Mouse (Mus musculus): ENCODE data around the gene Pskh1. TPM values are rescaled to one million over a fixed set of nuclear protein-coding genes. Genes with fewer than 3 reads are reported as not detected.

The Pskh1 gene
- polyA plus RNA-seq, 1 experiment from 2014 or later = 21.4 TPM

GRCm38 (mm10) chr8:105956556-105956955, 56.3 kb downstream of the Pskh1 start:
- H3K4me1 ChIP-seq (replicated peaks; ENCODE audit: control insufficient read depth, insufficient read depth, low read length) = peaks cover 9% of the 10 kb centered on the region
- ATAC-seq (replicated peaks; ENCODE audit: low FRiP score) = no peak
- no peak overlapping the region for H3K4me2 ChIP-seq
- H3K9ac ChIP-seq (ENCODE audit: low read depth, low read length) = no peak overlapping the region
- H3K27me3 ChIP-seq (replicated peaks; ENCODE audit: control insufficient read depth, insufficient read depth, low read length) = no peaks in the 10 kb centered on the region
- no peaks in the 10 kb centered on the region for H3K9me3 ChIP-seq (ENCODE audit: control insufficient read depth, low read length)
- H3K27ac ChIP-seq (ENCODE audit: low read depth, low read length) = no peak overlapping the region
- H3K4me3 ChIP-seq (ENCODE audit: low read depth, low read length) = no peak overlapping the region
- peaks cover 26% of the 10 kb centered on the region for H3K36me3 ChIP-seq (ENCODE audit: control insufficient read depth, insufficient read depth, low read length)
- 91% methylated on average over 4 of the region's 4 CpGs for WGBS
- no peak for DNase-seq (ENCODE audit: low spot score)

DNA sequence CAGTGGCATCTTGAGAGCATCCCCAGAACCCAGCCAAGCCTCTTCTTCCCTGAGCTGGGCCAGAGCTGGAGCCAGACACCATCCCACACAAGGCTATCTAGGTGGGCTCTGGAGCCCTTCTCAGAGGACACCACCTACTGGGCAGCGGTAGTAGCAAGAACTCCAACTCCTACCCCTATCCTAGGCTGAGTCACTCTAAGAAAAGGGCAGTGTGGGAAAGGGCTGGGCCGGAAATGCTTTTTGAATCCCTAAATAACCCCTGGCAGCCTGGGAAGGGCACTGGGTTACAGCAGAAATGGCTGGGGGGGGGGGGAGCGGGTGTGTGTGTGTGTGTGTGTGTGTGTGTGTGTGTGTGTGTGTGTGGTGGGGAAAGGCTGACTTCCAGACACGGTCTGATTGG, 57.6 kb downstream of the Pskh1 start:
- Histone ChIP-seq H3K4me1 (replicated peaks; ENCODE audit: control insufficient read depth, insufficient read depth, low read length) (peaks cover 16% of the 10 kb centered on the region), H3K9me3 (ENCODE audit: control insufficient read depth, low read length) (no peaks in the 10 kb centered on the region), H3K36me3 (ENCODE audit: control insufficient read depth, insufficient read depth, low read length) (peaks cover 26% of the 10 kb centered on the region), H3K9ac (ENCODE audit: low read depth, low read length) (no peak overlapping the region), H3K27me3 (replicated peaks; ENCODE audit: control insufficient read depth, insufficient read depth, low read length) (no peaks in the 10 kb centered on the region), H3K4me3 (ENCODE audit: low read depth, low read length) (no peak overlapping the region), H3K4me2 (no peak overlapping the region), H3K27ac (ENCODE audit: low read depth, low read length) (no peak overlapping the region)
- 52% methylated on average over 3 of the region's 4 CpGs for WGBS
- ATAC-seq (replicated peaks; ENCODE audit: low FRiP score) = no peak
- no peak for DNase-seq (ENCODE audit: low spot score)

GRCm38 (mm10) chr8:105959350-105959749, 59.1 kb downstream of the Pskh1 start:
- no peak overlapping the region for H3K4me2 ChIP-seq
- H3K4me1 ChIP-seq (replicated peaks; ENCODE audit: control insufficient read depth, insufficient read depth, low read length) = peaks cover 22% of the 10 kb centered on the region
- peaks cover 19% of the 10 kb centered on the region for H3K36me3 ChIP-seq (ENCODE audit: control insufficient read depth, insufficient read depth, low read length)
- no peak for ATAC-seq (replicated peaks; ENCODE audit: low FRiP score)
- no peak for DNase-seq (ENCODE audit: low spot score)
- H3K27ac ChIP-seq (ENCODE audit: low read depth, low read length) = no peak overlapping the region
- no peaks in the 10 kb centered on the region for H3K9me3 ChIP-seq (ENCODE audit: control insufficient read depth, low read length)
- no peaks in the 10 kb centered on the region for H3K27me3 ChIP-seq (replicated peaks; ENCODE audit: control insufficient read depth, insufficient read depth, low read length)
- no peak overlapping the region; the same call in 1 of the 2 replicates for H3K9ac ChIP-seq (ENCODE audit: low read depth, low read length)
- WGBS = 91% methylated on average over 7 of the region's 7 CpGs
- no peak overlapping the region for H3K4me3 ChIP-seq (ENCODE audit: low read depth, low read length)

- Histone ChIP-seq H3K9me3 (ENCODE audit: control insufficient read depth, low read length) (no peaks in the 10 kb centered on the region), H3K4me3 (ENCODE audit: low read depth, low read length) (no peak overlapping the region; the same call in 1 of the 2 replicates), H3K4me1 (replicated peaks; ENCODE audit: control insufficient read depth, insufficient read depth, low read length) (peaks cover 30% of the 10 kb centered on the region), H3K9ac (ENCODE audit: low read depth, low read length) (no peak overlapping the region), H3K27ac (ENCODE audit: low read depth, low read length) (no peak overlapping the region), H3K27me3 (replicated peaks; ENCODE audit: control insufficient read depth, insufficient read depth, low read length) (no peaks in the 10 kb centered on the region), H3K4me2 (peak overlapping the region; percentile 44), H3K36me3 (ENCODE audit: control insufficient read depth, insufficient read depth, low read length) (peaks cover 19% of the 10 kb centered on the region)
- 59% methylated on average over 14 of the region's 14 CpGs for WGBS
- no peak for DNase-seq (ENCODE audit: low spot score)
- no peak for ATAC-seq (replicated peaks; ENCODE audit: low FRiP score)
Observed at GRCm38 (mm10) chr8:105961101-105961500, 60.9 kb downstream of the Pskh1 start.

GRCm38 (mm10) chr8:105961536-105961935, 61.3 kb downstream of the Pskh1 start:
- ATAC-seq (replicated peaks; ENCODE audit: low FRiP score) = peak; percentile 33; the same call in 1 of the 2 replicates
- Histone ChIP-seq H3K27ac (ENCODE audit: low read depth, low read length) (no peak overlapping the region), H3K9me3 (ENCODE audit: control insufficient read depth, low read length) (no peaks in the 10 kb centered on the region), H3K4me1 (replicated peaks; ENCODE audit: control insufficient read depth, insufficient read depth, low read length) (peaks cover 30% of the 10 kb centered on the region), H3K4me2 (peak overlapping the region; percentile 44), H3K27me3 (replicated peaks; ENCODE audit: control insufficient read depth, insufficient read depth, low read length) (no peaks in the 10 kb centered on the region), H3K4me3 (ENCODE audit: low read depth, low read length) (no peak overlapping the region; the same call in 1 of the 2 replicates), H3K36me3 (ENCODE audit: control insufficient read depth, insufficient read depth, low read length) (peaks cover 19% of the 10 kb centered on the region), H3K9ac (ENCODE audit: low read depth, low read length) (no peak overlapping the region; the same call in 1 of the 2 replicates)
- DNase-seq (ENCODE audit: low spot score) = no peak
- WGBS = 45% methylated on average over 10 of the region's 10 CpGs

DNA sequence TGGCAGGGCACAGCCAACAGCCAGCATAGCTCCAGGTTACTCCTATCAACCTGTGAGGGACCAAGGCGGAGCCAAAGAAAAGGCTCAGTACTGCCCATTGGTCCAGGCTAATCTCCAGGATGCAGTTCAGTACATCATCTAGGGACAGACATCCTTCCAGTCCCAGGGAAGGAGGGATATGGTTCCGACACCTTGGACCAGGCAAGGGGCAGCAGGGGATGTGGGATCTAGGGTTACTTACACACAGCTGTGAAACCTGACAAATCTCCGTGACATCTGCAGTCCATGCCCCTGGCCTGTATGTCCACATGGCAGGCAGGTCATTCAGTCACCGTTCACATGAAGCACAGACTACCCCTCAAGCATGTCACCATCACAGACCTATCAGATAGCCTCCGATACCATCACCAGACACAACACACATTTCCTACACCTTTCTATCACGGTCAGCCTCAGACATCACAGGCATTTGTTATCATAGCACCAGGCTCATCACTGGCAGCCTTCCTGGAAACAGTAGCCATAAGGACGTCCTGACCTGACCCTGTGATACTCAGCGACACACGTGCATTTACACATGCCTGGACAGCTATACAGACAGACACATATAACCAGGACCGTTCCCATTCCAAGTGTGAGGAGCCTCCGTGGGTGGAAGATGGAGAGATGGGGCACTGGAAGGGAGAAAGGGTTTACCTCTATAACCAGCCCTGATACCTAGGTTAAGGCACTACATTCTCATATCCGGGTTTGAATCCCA, 64.4 kb downstream of the Pskh1 start:
- peaks cover 5% of the 10 kb centered on the region; the same call in 1 of the 2 replicates for H3K36me3 ChIP-seq (ENCODE audit: control insufficient read depth, insufficient read depth, low read length)
- WGBS = 60% methylated on average over 12 of the region's 12 CpGs
- H3K9me3 ChIP-seq (ENCODE audit: control insufficient read depth, low read length) = no peaks in the 10 kb centered on the region
- peak overlapping the region; percentile 95; the same call in 1 of the 2 replicates for H3K27ac ChIP-seq (ENCODE audit: low read depth, low read length)
- H3K4me3 ChIP-seq (ENCODE audit: low read depth, low read length) = peak overlapping the region; percentile 89
- ATAC-seq (replicated peaks; ENCODE audit: low FRiP score) = no peak
- peak overlapping the region; percentile 93 for H3K4me2 ChIP-seq
- H3K27me3 ChIP-seq (replicated peaks; ENCODE audit: control insufficient read depth, insufficient read depth, low read length) = no peaks in the 10 kb centered on the region
- peak overlapping the region; percentile 90 for H3K9ac ChIP-seq (ENCODE audit: low read depth, low read length)
- peaks cover 37% of the 10 kb centered on the region for H3K4me1 ChIP-seq (replicated peaks; ENCODE audit: control insufficient read depth, insufficient read depth, low read length)
- DNase-seq (ENCODE audit: low spot score) = no peak

GRCm38 (mm10) chr8:105965266-105965904, 65.1 kb downstream of the Pskh1 start:
- Histone ChIP-seq H3K27ac (ENCODE audit: low read depth, low read length) (peak overlapping the region; percentile 95), H3K9ac (ENCODE audit: low read depth, low read length) (peak overlapping the region; percentile 90), H3K4me2 (peak overlapping the region; percentile 93), H3K4me3 (ENCODE audit: low read depth, low read length) (peak overlapping the region; percentile 89), H3K9me3 (ENCODE audit: control insufficient read depth, low read length) (no peaks in the 10 kb centered on the region), H3K36me3 (ENCODE audit: control insufficient read depth, insufficient read depth, low read length) (peaks cover 1% of the 10 kb centered on the region; the same call in 1 of the 2 replicates), H3K4me1 (replicated peaks; ENCODE audit: control insufficient read depth, insufficient read depth, low read length) (peaks cover 37% of the 10 kb centered on the region), H3K27me3 (replicated peaks; ENCODE audit: control insufficient read depth, insufficient read depth, low read length) (no peaks in the 10 kb centered on the region)
- WGBS = under 1% methylated on average over 40 of the region's 40 CpGs
- DNase-seq (ENCODE audit: low spot score) (peak; percentile 66), ATAC-seq (replicated peaks; ENCODE audit: low FRiP score) (peak; percentile 61)

- WGBS = under 1% methylated on average over 47 of the region's 47 CpGs
- Histone ChIP-seq H3K27me3 (replicated peaks; ENCODE audit: control insufficient read depth, insufficient read depth, low read length) (no peaks in the 10 kb centered on the region), H3K36me3 (ENCODE audit: control insufficient read depth, insufficient read depth, low read length) (no peaks in the 10 kb centered on the region), H3K4me1 (replicated peaks; ENCODE audit: control insufficient read depth, insufficient read depth, low read length) (peaks cover 35% of the 10 kb centered on the region), H3K9me3 (ENCODE audit: control insufficient read depth, low read length) (no peaks in the 10 kb centered on the region), H3K27ac (ENCODE audit: low read depth, low read length) (peak within 1 kb of the TSS; percentile 95), H3K9ac (ENCODE audit: low read depth, low read length) (peak within 1 kb of the TSS; percentile 90), H3K4me2 (peak within 1 kb of the TSS; percentile 93), H3K4me3 (ENCODE audit: low read depth, low read length) (peak within 1 kb of the TSS; percentile 89)
- peak; percentile 87 for DNase-seq (ENCODE audit: low spot score)
- peak; percentile 82 for ATAC-seq (replicated peaks; ENCODE audit: low FRiP score)
Observed at GRCm38 (mm10) chr8:105965905-105966341, 65.7 kb downstream of the Pskh1 start, which contains the start of gene Slc12a4. Gene Slc12a4 (minus strand): TSS chr8:105966097.

Measured in liver, embryonic 11.5 days (tissue).